ENCODE assay signal across 13 mouse cellular contexts in the genomic region with DNA sequence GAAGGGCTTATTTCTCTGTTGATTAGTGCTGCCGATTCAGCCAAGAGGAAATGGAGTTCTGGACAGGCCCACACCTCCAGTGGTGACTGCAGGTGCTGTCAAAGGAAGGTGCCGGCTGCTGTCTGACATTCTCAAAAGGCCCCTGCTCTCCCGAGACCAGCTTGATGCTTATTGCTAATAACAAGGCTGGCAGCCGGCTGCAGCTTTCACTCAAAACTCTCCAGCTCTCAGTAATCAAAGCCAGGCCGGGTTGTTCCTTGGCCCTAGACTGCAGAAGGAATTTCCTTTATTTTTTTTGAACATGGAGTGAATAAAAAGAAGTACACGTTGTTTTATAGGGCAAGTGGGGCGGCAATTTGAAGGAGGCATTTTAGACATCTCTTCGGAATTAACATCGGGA. TPM values are rescaled to one million over a fixed set of nuclear protein-coding genes. Genes with fewer than 3 reads are reported as not detected.
DNase-seq lines count a peak whose midpoint lies in the region; ATAC-seq lines count a peak whose summit lies in the region.
"Had no signal": no experiment of that assay in that cellular context is flagged by ENCODE, and none has a peak within 500 bp of the region (broad histone marks: within the 10 kb centered on the region; RNA-seq: fewer than 3 reads in every experiment).

No protein-coding gene starts in this region.

- H3K27me3 ChIP-seq in heart, embryonic 10.5 days (ENCODE audit: insufficient read depth, poor library complexity, severe bottlenecking) = no peaks in the 10 kb centered on the region; the same call in 1 of the 2 replicates
- H3K27me3 ChIP-seq in limb, embryonic 13.5 days = peaks cover 35% of the 10 kb centered on the region
- H3K27me3 ChIP-seq: CH12.LX; lung, embryonic 15.5 days had no signal

- intact Hi-C loops in heart, postnatal 14 days (cut with DNase I) = no loop called here

- H3K36me3 ChIP-seq in heart, embryonic 10.5 days = no peaks in the 10 kb centered on the region
- H3K36me3 ChIP-seq in limb, embryonic 13.5 days = no peaks in the 10 kb centered on the region
- H3K36me3 ChIP-seq: lung, embryonic 15.5 days had no signal

- peak; percentile 54; the same call in 1 of the 2 replicates for ATAC-seq in limb, embryonic 13.5 days (ENCODE audit: low FRiP score, low read depth)

- no peak overlapping the region for H3K4me3 ChIP-seq in heart, embryonic 10.5 days
- H3K4me3 ChIP-seq in limb, embryonic 13.5 days = no peak overlapping the region
- H3K4me3 ChIP-seq: gastrocnemius, adult 2 months; lung, embryonic 15.5 days; myocyte had no signal

- H3K9me3 ChIP-seq in heart, embryonic 10.5 days = no peaks in the 10 kb centered on the region
- H3K9me3 ChIP-seq in limb, embryonic 13.5 days = no peaks in the 10 kb centered on the region
- H3K9me3 ChIP-seq: lung, embryonic 15.5 days had no signal

- H3K4me1 ChIP-seq in heart, embryonic 10.5 days = no peaks in the 10 kb centered on the region
- peaks cover 18% of the 10 kb centered on the region for H3K4me1 ChIP-seq in limb, embryonic 13.5 days
- H3K4me1 ChIP-seq: lung, embryonic 15.5 days had no signal

- peak; percentile 1 to 9 for DNase-seq in heart, postnatal 14 days
- no peak for DNase-seq in heart, embryonic 10.5 days (ENCODE audit: low spot score)
- peak; percentile 8 for DNase-seq in cerebellum, adult 11 months
- DNase-seq in cerebellum, postnatal 14 days = peak; percentile 27 to 35
- DNase-seq in left cerebral cortex, adult 9 months (ENCODE audit: low spot score in 2 of 2) = no peak
- DNase-seq in kidney, adult 9 months = no peak
- DNase-seq: gastrocnemius, adult 2 months had no signal

- no peak overlapping the region for H3K27ac ChIP-seq in heart, embryonic 10.5 days
- peak overlapping the region; percentile 33; the same call in 1 of the 2 replicates for H3K27ac ChIP-seq in limb, embryonic 13.5 days
- H3K27ac ChIP-seq: gastrocnemius, adult 2 months; lung, embryonic 15.5 days had no signal

- H3K9ac ChIP-seq in limb, embryonic 13.5 days = no peak overlapping the region
- H3K9ac ChIP-seq: lung, embryonic 15.5 days had no signal

- H3K4me2 ChIP-seq in limb, embryonic 13.5 days (replicated peaks) = peak overlapping the region; percentile 37
- H3K4me2 ChIP-seq: lung, embryonic 15.5 days had no signal

- WGBS in heart, embryonic 10.5 days = 71% methylated on average over 9 of the region's 9 CpGs
- WGBS in limb, embryonic 13.5 days = 30% methylated on average over 9 of the region's 9 CpGs

RNA-seq across cellular contexts. Expression of a gene that starts 18.1 kb away (rescaled TPM):
- total RNA-seq in heart, postnatal 14 days (2021) = not detected
- polyA plus RNA-seq in heart, embryonic 10.5 days (2016; fragmentation: Nextera tagmentation; extraction: Ambion mirVana) = not detected in 2 replicates
- polyA plus RNA-seq in limb, embryonic 13.5 days (2015; fragmentation: Nextera tagmentation; extraction: Ambion mirVana) = not detected in 2 replicates
- total RNA-seq: CH12.LX; gastrocnemius, adult 2 months; layer of hippocampus, postnatal 14 days had no signal
- polyA plus RNA-seq: lung, embryonic 15.5 days; myocyte; testis, adult 2 months had no signal

RNA-seq across cellular contexts. Expression of a gene that starts 21.3 kb away (rescaled TPM):
- not detected for total RNA-seq in heart, postnatal 14 days (2021)
- polyA plus RNA-seq in heart, embryonic 10.5 days (2016; fragmentation: Nextera tagmentation; extraction: Ambion mirVana) = not detected in 2 replicates
- not detected in 2 replicates for polyA plus RNA-seq in limb, embryonic 13.5 days (2015; fragmentation: Nextera tagmentation; extraction: Ambion mirVana)
- total RNA-seq: CH12.LX; gastrocnemius, adult 2 months; layer of hippocampus, postnatal 14 days had no signal
- polyA plus RNA-seq: lung, embryonic 15.5 days; myocyte; testis, adult 2 months had no signal

RNA-seq across cellular contexts. Expression of a gene that starts 24.5 kb away (rescaled TPM):
- total RNA-seq in heart, postnatal 14 days (2021) = not detected
- polyA plus RNA-seq in heart, embryonic 10.5 days (2016; fragmentation: Nextera tagmentation; extraction: Ambion mirVana) = not detected in 2 replicates
- not detected in 2 replicates for polyA plus RNA-seq in limb, embryonic 13.5 days (2015; fragmentation: Nextera tagmentation; extraction: Ambion mirVana)
- total RNA-seq: CH12.LX; gastrocnemius, adult 2 months; layer of hippocampus, postnatal 14 days had no signal
- polyA plus RNA-seq: lung, embryonic 15.5 days; myocyte; testis, adult 2 months had no signal

RNA-seq across cellular contexts. Expression of a gene that starts 27.7 kb away (rescaled TPM):
- not detected for total RNA-seq in heart, postnatal 14 days (2021)
- polyA plus RNA-seq in heart, embryonic 10.5 days (2016; fragmentation: Nextera tagmentation; extraction: Ambion mirVana) = not detected in 2 replicates
- polyA plus RNA-seq in limb, embryonic 13.5 days (2015; fragmentation: Nextera tagmentation; extraction: Ambion mirVana) = not detected in 2 replicates
- total RNA-seq: CH12.LX; gastrocnemius, adult 2 months; layer of hippocampus, postnatal 14 days had no signal
- polyA plus RNA-seq: lung, embryonic 15.5 days; myocyte had no signal

RNA-seq across cellular contexts. Expression of a gene that starts 30.8 kb away (rescaled TPM):
- total RNA-seq in heart, postnatal 14 days (2021) = not detected
- polyA plus RNA-seq in heart, embryonic 10.5 days (2016; fragmentation: Nextera tagmentation; extraction: Ambion mirVana) = not detected in 2 replicates
- polyA plus RNA-seq in limb, embryonic 13.5 days (2015; fragmentation: Nextera tagmentation; extraction: Ambion mirVana) = not detected in 2 replicates
- total RNA-seq: CH12.LX; gastrocnemius, adult 2 months; layer of hippocampus, postnatal 14 days had no signal
- polyA plus RNA-seq: lung, embryonic 15.5 days; myocyte; testis, adult 2 months had no signal

Comparison
In these comparisons a context has a peak if more than half of its experiments do, and no peak if none do; other contexts are left out.
1. DNase-seq: peak in heart, postnatal 14 days (2 of 2), cerebellum, adult 11 months (single experiment) and cerebellum, postnatal 14 days (2 of 2); none in heart, embryonic 10.5 days (single experiment), left cerebral cortex, adult 9 months (0 of 2) and kidney, adult 9 months (single experiment).